Mouse (Mus musculus) ES-CJ7 (cell line): Measurements from ENCODE around the gene Opn5.

Experiments used
- DNase-seq: peaks from one replicate; pipeline ENCODE4 v3.0.0; 2011; ENCODE audit warnings: low read depth, low spot score

Opn5 gene

GRCm38 (mm10) chr17:42611295-42611694 lies at the start of gene Opn5:
Gene Opn5, minus strand, starts transcription at chr17:42611395.
- no peak for DNase-seq

DNA sequence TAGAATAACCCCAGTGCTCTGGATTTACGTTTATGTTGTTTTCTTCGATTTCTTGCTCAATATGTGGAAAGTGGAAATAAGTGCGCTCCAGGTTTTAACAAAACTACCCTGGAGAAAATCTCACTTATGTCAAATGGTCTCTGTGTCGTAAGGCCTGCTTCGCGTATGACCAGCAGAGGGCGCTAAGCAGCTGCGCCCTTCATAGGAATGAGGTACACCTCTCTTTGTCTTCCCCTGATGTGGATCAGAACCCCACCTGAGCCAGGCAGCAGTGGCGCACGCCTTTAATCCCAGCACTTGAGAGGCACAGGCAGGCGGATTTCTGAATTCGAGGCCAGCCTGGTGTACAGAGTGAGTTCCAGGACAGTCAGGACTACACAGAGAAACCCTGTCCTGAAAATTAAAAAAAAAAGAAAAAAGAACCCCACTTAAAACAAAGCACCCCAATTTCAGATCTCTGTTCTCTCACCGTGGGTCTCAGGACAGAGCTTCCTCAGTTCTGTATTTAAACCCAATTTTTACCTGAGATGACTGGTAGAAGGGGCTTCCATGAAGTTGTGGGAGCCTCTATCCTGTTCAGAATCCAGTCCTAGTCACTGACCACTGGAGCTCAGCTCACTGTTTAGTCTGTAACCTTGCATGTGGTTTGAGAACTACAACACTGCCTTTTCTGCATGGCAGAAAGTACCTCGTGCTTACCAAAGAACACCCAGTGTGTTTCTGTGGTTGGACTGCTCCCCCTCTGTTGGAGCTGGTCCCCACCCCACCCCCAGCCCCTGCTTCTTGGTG lies 47.6 kb upstream of the Opn5 start:
- DNase-seq, result peak; percentile 75

GRCm38 (mm10) chr17:42643416-42643815 lies 32.2 kb upstream of the Opn5 start:
- no peak for DNase-seq

DNA sequence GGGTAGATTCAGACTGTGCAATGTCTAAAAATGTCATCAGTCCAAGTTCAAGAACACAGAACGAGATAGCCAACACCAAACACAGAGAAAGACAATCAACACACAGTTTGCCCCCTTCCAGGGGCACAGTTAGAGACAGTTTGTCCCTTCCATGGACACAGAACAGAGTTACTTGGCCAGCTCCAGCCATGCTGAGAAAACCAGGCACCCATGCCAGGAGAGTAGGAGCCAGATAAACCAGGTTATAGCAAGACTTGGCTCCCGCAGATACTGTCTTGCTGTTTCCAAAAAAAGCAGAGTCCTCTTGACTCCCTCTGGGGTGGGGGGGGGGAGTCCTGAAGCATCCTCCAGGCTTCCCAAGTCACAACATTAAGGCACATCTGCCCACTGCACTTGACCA lies 19.0 kb upstream of the Opn5 start:
- no peak for DNase-seq

GRCm38 (mm10) chr17:42613043-42613737 lies 2.0 kb upstream of the Opn5 start:
- peak; percentile 84 for DNase-seq

GRCm38 (mm10) chr17:42608270-42608669 lies 2.9 kb downstream of the Opn5 start:
- no peak for DNase-seq

DNA sequence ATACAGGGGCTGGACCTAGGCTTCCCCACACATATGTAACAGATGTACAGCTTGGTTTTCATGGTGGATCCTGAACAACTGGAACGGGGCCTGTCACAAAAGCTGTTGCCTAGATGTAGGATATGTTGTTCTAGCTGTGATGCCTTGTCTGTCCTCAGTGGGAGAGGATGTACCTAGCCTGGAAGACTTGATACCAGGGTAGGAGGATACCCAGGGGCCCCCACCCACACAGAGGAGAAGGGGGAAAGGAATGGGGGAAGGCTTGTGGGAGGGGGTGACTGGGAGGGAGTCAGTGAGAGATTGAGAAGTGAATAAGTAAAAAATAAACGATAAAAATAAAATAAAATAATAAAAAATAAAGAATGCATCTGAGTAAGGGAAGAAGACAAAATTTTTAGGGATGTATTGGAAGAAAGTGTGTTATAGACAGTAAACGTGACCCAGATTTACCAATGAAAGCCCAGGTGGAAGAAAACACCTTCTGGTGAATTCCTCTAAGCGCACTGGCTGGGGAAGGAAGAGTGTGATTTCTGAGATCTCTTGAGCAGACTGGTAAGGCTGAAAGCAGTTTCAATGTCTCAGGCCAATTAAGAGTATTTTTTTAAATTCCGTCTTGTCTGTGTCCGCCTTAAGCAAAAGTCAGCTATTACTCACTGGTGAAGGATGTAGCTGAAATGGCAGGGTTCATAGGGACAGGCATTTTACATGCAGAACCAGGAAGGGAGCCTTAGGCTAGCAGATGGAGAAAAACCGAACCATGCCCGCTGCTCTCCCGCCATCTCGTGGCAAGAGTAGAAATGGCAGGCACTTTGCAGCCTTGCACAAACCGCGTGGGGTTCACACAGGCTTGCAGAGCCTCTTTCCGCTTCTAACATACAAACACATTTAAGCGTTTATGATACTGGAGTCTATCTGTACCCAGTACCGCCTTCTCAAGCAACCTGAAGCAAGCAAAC lies 8.1 kb downstream of the Opn5 start:
- DNase-seq, result peak; percentile 68

GRCm38 (mm10) chr17:42586486-42586885 lies 24.7 kb downstream of the Opn5 start:
- DNase-seq, result no peak

DNA sequence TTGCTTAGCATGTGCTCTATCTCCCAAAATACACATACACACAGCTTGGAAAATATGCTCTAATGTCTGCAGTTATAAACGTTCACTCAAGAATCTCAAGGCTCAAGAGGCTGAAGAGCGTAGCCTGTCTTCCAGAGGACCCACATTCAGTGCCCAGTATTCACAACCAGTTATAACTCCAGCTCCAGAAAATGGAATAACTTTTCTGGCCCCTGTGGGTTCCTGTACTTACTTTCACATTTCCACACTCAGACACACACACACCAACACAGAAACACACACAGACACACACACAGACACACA lies 28.2 kb downstream of the Opn5 start:
- DNase-seq, result no peak

GRCm38 (mm10) chr17:42582281-42583028 lies 28.7 kb downstream of the Opn5 start:
- no peak for DNase-seq

GRCm38 (mm10) chr17:42580623-42581022 lies 30.6 kb downstream of the Opn5 start:
- no peak for DNase-seq

GRCm38 (mm10) chr17:42580196-42580595 lies 31.0 kb downstream of the Opn5 start:
- DNase-seq, result no peak

DNA sequence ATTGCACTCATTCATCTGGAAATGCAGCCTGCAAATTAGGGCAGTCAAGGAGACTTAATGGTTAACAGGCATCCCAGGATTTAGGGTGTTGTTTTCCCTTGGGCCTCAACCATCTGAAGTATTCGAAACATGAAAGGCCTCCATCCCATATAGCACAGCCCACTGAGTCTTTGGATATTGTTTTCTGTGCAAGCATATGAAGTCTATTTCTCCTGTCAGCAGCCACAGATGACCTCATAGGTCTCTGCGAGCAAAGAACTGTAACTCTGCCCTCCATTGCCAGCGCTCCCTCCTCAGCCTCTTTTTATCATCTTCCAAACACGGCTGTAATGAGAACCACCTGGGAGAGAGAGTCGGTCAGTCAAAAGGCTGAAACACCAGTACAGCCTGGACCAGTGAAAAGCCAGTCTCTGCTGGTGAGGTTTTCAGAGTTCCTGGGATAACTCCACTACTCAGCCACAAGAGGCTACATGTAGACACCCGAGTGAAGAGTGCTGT lies 34.5 kb downstream of the Opn5 start:
- no peak for DNase-seq

- no peak for DNase-seq
These were observed 37.4 kb downstream of the Opn5 start for GRCm38 (mm10) chr17:42573786-42574185.

- DNase-seq, result no peak
These were observed 61.6 kb downstream of the Opn5 start for GRCm38 (mm10) chr17:42549578-42549977.

DNA sequence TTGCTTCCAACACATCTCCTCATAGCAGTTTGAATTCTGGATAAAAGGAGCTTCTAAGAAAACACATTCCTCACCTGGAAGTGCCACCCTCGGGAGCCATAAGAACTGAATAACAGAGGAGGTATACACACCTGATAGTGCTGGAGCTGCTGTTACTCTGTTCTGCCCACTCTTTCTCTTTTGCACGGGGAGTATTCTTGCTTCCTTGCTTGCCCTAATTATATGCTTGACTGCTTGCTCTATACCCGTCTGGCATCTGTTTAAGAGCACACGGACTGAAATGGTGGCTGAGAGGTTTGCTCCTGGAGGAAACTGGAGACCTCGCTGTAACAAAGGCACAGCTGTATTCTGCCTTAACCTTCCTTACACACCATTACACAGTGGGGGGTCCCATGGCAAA lies 81.0 kb downstream of the Opn5 start:
- peak; percentile 6 for DNase-seq

- DNase-seq, result no peak
These were observed 101.6 kb downstream of the Opn5 start for GRCm38 (mm10) chr17:42509356-42510262.
